Mouse (Mus musculus): ENCODE measurements around the gene Zfp746. TPM values are rescaled to one million over a fixed set of nuclear protein-coding genes. Genes with fewer than 3 reads are reported as not detected.

The Zfp746 gene
- polyA plus RNA-seq, 2 experiments = 26.1 to 34.8 TPM

GRCm38 (mm10) chr6:48083733-48084191 lies 2.6 kb downstream of the Zfp746 start:
- no peak overlapping the region for H3K4me3 ChIP-seq (replicated peaks; ENCODE audit: low read length)
- H3K9ac ChIP-seq (ENCODE audit: low read depth, low read length, severe bottlenecking) = no peak overlapping the region
- H3K27me3 ChIP-seq (ENCODE audit: control insufficient read depth, insufficient read depth, low read length) = no peaks in the 10 kb centered on the region
- no peak overlapping the region for H3K4me2 ChIP-seq (replicated peaks; ENCODE audit: low read depth, low read length, severe bottlenecking)
- WGBS = 94% methylated on average over 6 of the region's 6 CpGs
- DNase-seq (ENCODE audit: low spot score) = no peak
- peaks cover 9% of the 10 kb centered on the region for H3K4me1 ChIP-seq (ENCODE audit: control insufficient read depth, insufficient read depth, low read length)
- no peak overlapping the region for H3K27ac ChIP-seq (replicated peaks; ENCODE audit: low read depth, low read length)
- ATAC-seq (ENCODE audit: low FRiP score, low read depth) = no peak
- H3K9me3 ChIP-seq (ENCODE audit: control insufficient read depth, low read length) = no peaks in the 10 kb centered on the region
- peaks cover 53% of the 10 kb centered on the region for H3K36me3 ChIP-seq (ENCODE audit: control insufficient read depth, insufficient read depth, low read length)
- TF ChIP-seq POLR2A (IDR thresholded peaks at IDR 0.05; ENCODE audit: borderline replicate concordance, extremely low read depth, insufficient read depth, insufficient read length) = no peak

GRCm38 (mm10) chr6:48081952-48082351 lies 4.4 kb downstream of the Zfp746 start:
- no peaks in the 10 kb centered on the region for H3K27me3 ChIP-seq (ENCODE audit: control insufficient read depth, insufficient read depth, low read length)
- ATAC-seq (ENCODE audit: low FRiP score, low read depth) (no peak), DNase-seq (ENCODE audit: low spot score) (no peak)
- peaks cover 70% of the 10 kb centered on the region for H3K36me3 ChIP-seq (ENCODE audit: control insufficient read depth, insufficient read depth, low read length)
- WGBS = 96% methylated on average over 3 of the region's 3 CpGs
- H3K4me1 ChIP-seq (ENCODE audit: control insufficient read depth, insufficient read depth, low read length) = peaks cover 9% of the 10 kb centered on the region
- no peak overlapping the region for H3K9ac ChIP-seq (ENCODE audit: low read depth, low read length, severe bottlenecking)
- TF ChIP-seq POLR2A (IDR thresholded peaks at IDR 0.05; ENCODE audit: borderline replicate concordance, extremely low read depth, insufficient read depth, insufficient read length) = no peak
- H3K4me3 ChIP-seq (replicated peaks; ENCODE audit: low read length) = no peak overlapping the region
- H3K27ac ChIP-seq (replicated peaks; ENCODE audit: low read depth, low read length) = no peak overlapping the region
- no peak overlapping the region for H3K4me2 ChIP-seq (replicated peaks; ENCODE audit: low read depth, low read length, severe bottlenecking)
- no peaks in the 10 kb centered on the region for H3K9me3 ChIP-seq (ENCODE audit: control insufficient read depth, low read length)

- no peak overlapping the region for H3K9ac ChIP-seq (ENCODE audit: low read depth, low read length, severe bottlenecking)
- no peaks in the 10 kb centered on the region for H3K27me3 ChIP-seq (ENCODE audit: control insufficient read depth, insufficient read depth, low read length)
- H3K4me3 ChIP-seq (replicated peaks; ENCODE audit: low read length) = no peak overlapping the region
- H3K9me3 ChIP-seq (ENCODE audit: control insufficient read depth, low read length) = no peaks in the 10 kb centered on the region
- no peak overlapping the region for H3K4me2 ChIP-seq (replicated peaks; ENCODE audit: low read depth, low read length, severe bottlenecking)
- peaks cover 78% of the 10 kb centered on the region for H3K36me3 ChIP-seq (ENCODE audit: control insufficient read depth, insufficient read depth, low read length)
- ATAC-seq (ENCODE audit: low FRiP score, low read depth) (no peak), DNase-seq (ENCODE audit: low spot score) (no peak)
- H3K4me1 ChIP-seq (ENCODE audit: control insufficient read depth, insufficient read depth, low read length) = peaks cover 9% of the 10 kb centered on the region
- no peak overlapping the region for H3K27ac ChIP-seq (replicated peaks; ENCODE audit: low read depth, low read length)
- 94% methylated on average over 5 of the region's 5 CpGs for WGBS
- no peak for TF ChIP-seq POLR2A (IDR thresholded peaks at IDR 0.05; ENCODE audit: borderline replicate concordance, extremely low read depth, insufficient read depth, insufficient read length)
Measured at GRCm38 (mm10) chr6:48081021-48081420, 5.4 kb downstream of the Zfp746 start.

- Histone ChIP-seq H3K27me3 (ENCODE audit: control insufficient read depth, insufficient read depth, low read length) (no peaks in the 10 kb centered on the region), H3K36me3 (ENCODE audit: control insufficient read depth, insufficient read depth, low read length) (peaks cover 71% of the 10 kb centered on the region), H3K4me3 (replicated peaks; ENCODE audit: low read length) (no peak overlapping the region), H3K9ac (ENCODE audit: low read depth, low read length, severe bottlenecking) (no peak overlapping the region), H3K4me2 (replicated peaks; ENCODE audit: low read depth, low read length, severe bottlenecking) (no peak overlapping the region), H3K27ac (replicated peaks; ENCODE audit: low read depth, low read length) (no peak overlapping the region), H3K9me3 (ENCODE audit: control insufficient read depth, low read length) (no peaks in the 10 kb centered on the region), H3K4me1 (ENCODE audit: control insufficient read depth, insufficient read depth, low read length) (no peaks in the 10 kb centered on the region)
- no peak for TF ChIP-seq POLR2A (IDR thresholded peaks at IDR 0.05; ENCODE audit: borderline replicate concordance, extremely low read depth, insufficient read depth, insufficient read length)
- WGBS = 67% methylated on average over 5 of the region's 5 CpGs
- DNase-seq (ENCODE audit: low spot score) = no peak
- no peak for ATAC-seq (ENCODE audit: low FRiP score, low read depth)
Measured at GRCm38 (mm10) chr6:48073316-48073715, 13.1 kb downstream of the Zfp746 start.

- H3K36me3 ChIP-seq (ENCODE audit: control insufficient read depth, insufficient read depth, low read length) = peaks cover 75% of the 10 kb centered on the region
- no peak for ATAC-seq (ENCODE audit: low FRiP score, low read depth)
- H3K27me3 ChIP-seq (ENCODE audit: control insufficient read depth, insufficient read depth, low read length) = no peaks in the 10 kb centered on the region
- H3K9ac ChIP-seq (ENCODE audit: low read depth, low read length, severe bottlenecking) = no peak overlapping the region
- WGBS = 92% methylated on average over 3 of the region's 3 CpGs
- H3K9me3 ChIP-seq (ENCODE audit: control insufficient read depth, low read length) = no peaks in the 10 kb centered on the region
- no peak overlapping the region for H3K27ac ChIP-seq (replicated peaks; ENCODE audit: low read depth, low read length)
- TF ChIP-seq POLR2A (IDR thresholded peaks at IDR 0.05; ENCODE audit: borderline replicate concordance, extremely low read depth, insufficient read depth, insufficient read length) = no peak
- no peaks in the 10 kb centered on the region for H3K4me1 ChIP-seq (ENCODE audit: control insufficient read depth, insufficient read depth, low read length)
- no peak overlapping the region for H3K4me3 ChIP-seq (replicated peaks; ENCODE audit: low read length)
- no peak for DNase-seq (ENCODE audit: low spot score)
- no peak overlapping the region for H3K4me2 ChIP-seq (replicated peaks; ENCODE audit: low read depth, low read length, severe bottlenecking)
Measured at GRCm38 (mm10) chr6:48067492-48067891, 18.9 kb downstream of the Zfp746 start.

GRCm38 (mm10) chr6:48065587-48066075 lies 20.8 kb downstream of the Zfp746 start:
- no peaks in the 10 kb centered on the region for H3K4me1 ChIP-seq (ENCODE audit: control insufficient read depth, insufficient read depth, low read length)
- WGBS = 92% methylated on average over 6 of the region's 6 CpGs
- no peak overlapping the region for H3K27ac ChIP-seq (replicated peaks; ENCODE audit: low read depth, low read length)
- H3K9ac ChIP-seq (ENCODE audit: low read depth, low read length, severe bottlenecking) = no peak overlapping the region
- H3K4me2 ChIP-seq (replicated peaks; ENCODE audit: low read depth, low read length, severe bottlenecking) = no peak overlapping the region
- no peaks in the 10 kb centered on the region for H3K9me3 ChIP-seq (ENCODE audit: control insufficient read depth, low read length)
- ATAC-seq (ENCODE audit: low FRiP score, low read depth) = no peak
- no peak for TF ChIP-seq POLR2A (IDR thresholded peaks at IDR 0.05; ENCODE audit: borderline replicate concordance, extremely low read depth, insufficient read depth, insufficient read length)
- no peak overlapping the region for H3K4me3 ChIP-seq (replicated peaks; ENCODE audit: low read length)
- H3K36me3 ChIP-seq (ENCODE audit: control insufficient read depth, insufficient read depth, low read length) = peaks cover 80% of the 10 kb centered on the region
- H3K27me3 ChIP-seq (ENCODE audit: control insufficient read depth, insufficient read depth, low read length) = no peaks in the 10 kb centered on the region
- no peak for DNase-seq (ENCODE audit: low spot score)
